Mouse (Mus musculus) stomach, postnatal 0 days (tissue): ENCODE results near the gene Dock7. TPM values are rescaled to one million over a fixed set of nuclear protein-coding genes. Genes with fewer than 3 reads are reported as not detected.

Experiments used
- ATAC-seq: fragments of 200-750 bp; cut with Nextera tagmentation; 2 replicates; pipeline ENCODE4 v1.8.0; 2017; ENCODE audit not compliant: low FRiP score, low TSS enrichment
- DNase-seq: peaks from one replicate; pipeline ENCODE4 v3.0.0-alpha.2; 2016; ENCODE audit warnings: low spot score
- H3K27ac ChIP-seq: fragments of 300-500 bp; sonication (generic); replicated peaks from 2 replicates; pipeline ENCODE4 v1.5.1; 2014; ENCODE audit warnings: mild to moderate bottlenecking, control low read depth
- H3K27me3 ChIP-seq: fragments of 300-500 bp; sonication (generic); 2 replicates; pipeline ENCODE4 v1.6.1; 2014; ENCODE audit warnings: low read length; ENCODE audit not compliant: control insufficient read depth, insufficient read depth
- H3K36me3 ChIP-seq: fragments of 300-500 bp; sonication (generic); 2 replicates; pipeline ENCODE4 v1.6.1; 2014; ENCODE audit warnings: low read length, mixed read lengths; ENCODE audit not compliant: control insufficient read depth, insufficient read depth
- H3K4me1 ChIP-seq: fragments of 300-500 bp; sonication (generic); replicated peaks from 2 replicates; pipeline ENCODE4 v1.6.1; 2014; ENCODE audit warnings: antibody characterized with exemption; ENCODE audit not compliant: control insufficient read depth, insufficient read depth
- H3K4me2 ChIP-seq: fragments of 300-500 bp; sonication (generic); replicated peaks from 2 replicates; pipeline ENCODE4 v1.6.1; 2014; ENCODE audit warnings: low read depth, mild to moderate bottlenecking, control low read depth, moderate library complexity
- H3K4me3 ChIP-seq: fragments of 300-500 bp; sonication (generic); 2 replicates; pipeline ENCODE4 v1.5.1; 2014; ENCODE audit warnings: low read depth, low read length, control low read depth
- H3K9ac ChIP-seq: fragments of 300-500 bp; sonication (generic); 2 replicates; pipeline ENCODE4 v1.6.1; 2014; ENCODE audit warnings: mild to moderate bottlenecking, low read length, control low read depth, mixed read lengths
- H3K9me3 ChIP-seq: fragments of 300-500 bp; sonication (generic); 2 replicates; pipeline ENCODE4 v1.6.1; 2016; ENCODE audit warnings: low read length; ENCODE audit not compliant: control insufficient read depth
- CTCF ChIP-seq: IDR thresholded peaks from 2 replicates; pipeline ENCODE4 v1.5.1; 2016; ENCODE audit warnings: antibody characterized with exemption, low read depth, mild to moderate bottlenecking, moderate library complexity
- EP300 ChIP-seq: optimal IDR thresholded peaks from 2 replicates; pipeline ENCODE3; 2016; ENCODE audit warnings: antibody characterized with exemption
- WGBS: fragments of 180-500 bp; shearing (Covaris S2); extraction: QIAGEN DNeasy Blood & Tissue Kit; methylation state at CpG from one replicate; pipeline ENCODE4 v1.1.7; 2014; 5-methylcytosine and 5-hydroxymethylcytosine counted together
- polyA plus RNA-seq: library from polyadenylated mRNA; unstranded; fragments of >200 nt; fragmentation: Nextera tagmentation; extraction: Ambion mirVana; gene quantifications from 2 replicates; pipeline ENCODE4 v1.2.1, GENCODE M21; 2015

Dock7 gene
- polyA plus RNA-seq, 1 experiment from 2014 or later: 19.1 TPM

DNA sequence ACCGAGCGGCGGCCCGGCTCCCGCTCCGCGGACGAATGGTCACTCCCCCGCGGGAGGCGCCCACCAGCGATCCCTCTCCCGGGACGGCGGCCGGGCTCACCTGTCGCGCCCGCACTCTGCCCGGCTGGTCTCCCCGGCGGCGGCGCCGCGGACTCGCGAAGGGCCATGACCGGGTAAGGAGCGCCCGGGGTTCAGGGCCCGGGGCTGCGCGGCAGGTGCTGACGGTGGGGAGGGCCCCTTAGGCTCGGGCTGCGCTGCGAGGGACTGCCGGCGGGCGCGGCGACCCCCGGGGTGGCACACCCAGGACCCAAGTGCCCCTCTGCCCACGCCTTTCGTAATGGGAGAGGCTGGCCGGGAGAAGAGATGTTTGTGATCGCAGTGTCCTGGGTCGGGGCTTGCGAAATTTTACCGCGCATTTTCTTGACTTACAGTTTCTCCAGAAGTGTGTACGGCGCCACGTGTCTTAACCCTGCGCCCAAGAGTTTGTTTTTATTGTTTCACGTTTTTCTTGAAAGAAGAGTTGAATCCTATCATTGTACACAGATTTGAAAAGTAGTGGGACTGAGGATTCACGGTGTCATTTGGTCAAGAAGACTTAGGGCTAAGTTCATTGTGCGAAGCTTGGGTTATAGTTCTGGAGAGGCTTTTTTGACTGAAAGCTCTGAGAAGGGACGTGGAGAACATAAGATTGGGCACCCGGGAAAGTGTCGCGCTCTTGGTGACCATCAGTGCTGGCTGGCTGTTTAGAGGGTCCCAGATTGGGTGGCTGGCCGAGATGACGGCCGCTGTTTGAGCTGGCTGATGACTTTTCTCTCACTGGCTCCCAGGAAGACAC lies 196.4 kb downstream of the Dock7 start:
- no peaks in the 10 kb centered on the region for H3K27me3 ChIP-seq
- no peak for DNase-seq
- H3K4me3 ChIP-seq: peak overlapping the region; percentile 89
- no peaks in the 10 kb centered on the region for H3K36me3 ChIP-seq
- 0 out of 2 replicates have a peak, but pooled peaks cover 2% of the 10 kb centered on the region for H3K4me1 ChIP-seq
- peak; percentile 18 for ATAC-seq
- H3K4me2 ChIP-seq: peak overlapping the region; percentile 65
- no peaks in the 10 kb centered on the region for H3K9me3 ChIP-seq
- TF ChIP-seq CTCF (no peak), EP300 (no peak)
- under 1% methylated on average over 59 of the region's 66 CpGs for WGBS
- peak overlapping the region; percentile 89 for H3K9ac ChIP-seq
- H3K27ac ChIP-seq: peak overlapping the region; percentile 99

DNA sequence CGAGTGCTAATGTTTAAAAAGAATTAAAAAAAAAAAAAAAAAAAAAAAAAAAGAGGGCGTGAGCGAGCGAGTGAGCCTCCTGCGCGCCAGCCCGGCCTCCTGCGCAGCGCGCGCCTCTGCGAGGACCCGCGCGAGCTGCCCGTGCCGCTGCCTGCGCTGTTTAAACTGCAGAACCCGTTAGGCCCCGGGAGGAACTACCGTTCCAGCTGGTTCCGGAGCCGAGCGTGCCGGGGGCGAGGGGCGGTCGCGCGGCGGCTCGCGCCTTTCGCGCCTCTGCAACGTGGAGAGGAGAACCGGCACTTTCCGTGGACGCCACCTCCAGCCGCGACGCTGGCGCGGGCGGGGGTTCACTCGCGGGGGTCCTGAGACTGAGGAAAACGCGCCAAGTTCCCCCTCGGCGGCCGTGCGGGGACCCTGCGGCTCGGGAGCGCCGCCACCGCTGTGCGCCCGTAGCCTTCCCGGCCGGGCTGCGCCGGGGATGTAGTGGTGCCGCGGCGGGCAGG lies 197.1 kb downstream of the Dock7 start, which contains the start of gene Usp1:
Gene Usp1 (plus strand): TSS at position 243 of the 503 bp plus-strand sequence.
- ATAC-seq (peak; percentile 24), DNase-seq (no peak)
- 0 out of 2 replicates have a peak, but pooled peaks cover 2% of the 10 kb centered on the region for H3K4me1 ChIP-seq
- H3K4me2 ChIP-seq: peak within 1 kb of the TSS; percentile 80
- no peaks in the 10 kb centered on the region for H3K9me3 ChIP-seq
- H3K4me3 ChIP-seq: peak within 1 kb of the TSS; percentile 89
- H3K9ac ChIP-seq: peak within 1 kb of the TSS; percentile 89
- no peaks in the 10 kb centered on the region for H3K27me3 ChIP-seq
- WGBS: under 1% methylated on average over 61 of the region's 67 CpGs
- H3K36me3 ChIP-seq: no peaks in the 10 kb centered on the region
- peak within 1 kb of the TSS; percentile 99 for H3K27ac ChIP-seq
- TF ChIP-seq EP300 (no peak), CTCF (no peak)

DNA sequence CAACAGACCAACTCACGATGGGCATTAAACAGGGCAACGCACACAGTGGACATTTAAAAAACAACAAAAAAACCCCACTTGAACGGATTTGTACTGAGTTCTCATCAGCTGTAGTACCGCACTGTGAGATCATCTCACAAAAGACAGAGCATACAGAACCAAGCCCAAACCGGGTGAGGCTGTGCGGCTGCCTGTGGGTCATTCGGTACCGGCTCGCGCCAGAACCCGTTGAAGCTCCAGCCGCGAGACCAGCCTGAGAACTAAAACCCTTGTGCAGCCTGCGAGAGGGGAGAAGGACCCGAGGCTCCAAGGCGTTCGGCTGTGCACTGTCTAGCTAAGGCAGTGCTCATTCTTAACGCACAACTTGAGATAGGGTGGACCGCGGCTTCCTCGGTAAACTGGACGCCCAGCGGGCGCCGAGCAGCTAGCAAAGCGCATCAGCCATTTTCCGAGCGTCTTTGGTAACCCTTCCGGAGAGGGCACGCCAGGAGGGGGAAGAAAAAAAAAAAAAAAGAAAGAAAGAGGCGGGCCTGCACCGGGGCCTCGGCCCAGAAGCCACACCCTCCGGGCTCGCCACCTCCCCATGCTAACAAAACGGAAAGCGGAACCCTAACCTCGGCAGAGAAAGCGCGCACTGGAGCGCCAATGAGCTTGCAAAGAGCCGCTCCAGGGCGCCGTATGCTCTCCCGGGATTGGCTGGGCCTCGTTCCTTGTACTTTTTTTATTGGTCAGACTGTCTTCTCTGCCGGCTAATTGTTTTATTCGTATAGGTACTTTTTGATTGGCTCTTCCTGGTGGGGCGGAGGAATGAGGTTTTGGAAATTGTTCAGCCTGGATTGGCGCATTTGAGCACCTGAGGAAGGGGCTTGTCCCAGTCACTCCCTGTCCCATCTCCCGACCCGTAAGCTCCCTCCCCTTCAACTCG lies 197.8 kb downstream of the Dock7 start:
- peak; percentile 97 for ATAC-seq

DNA sequence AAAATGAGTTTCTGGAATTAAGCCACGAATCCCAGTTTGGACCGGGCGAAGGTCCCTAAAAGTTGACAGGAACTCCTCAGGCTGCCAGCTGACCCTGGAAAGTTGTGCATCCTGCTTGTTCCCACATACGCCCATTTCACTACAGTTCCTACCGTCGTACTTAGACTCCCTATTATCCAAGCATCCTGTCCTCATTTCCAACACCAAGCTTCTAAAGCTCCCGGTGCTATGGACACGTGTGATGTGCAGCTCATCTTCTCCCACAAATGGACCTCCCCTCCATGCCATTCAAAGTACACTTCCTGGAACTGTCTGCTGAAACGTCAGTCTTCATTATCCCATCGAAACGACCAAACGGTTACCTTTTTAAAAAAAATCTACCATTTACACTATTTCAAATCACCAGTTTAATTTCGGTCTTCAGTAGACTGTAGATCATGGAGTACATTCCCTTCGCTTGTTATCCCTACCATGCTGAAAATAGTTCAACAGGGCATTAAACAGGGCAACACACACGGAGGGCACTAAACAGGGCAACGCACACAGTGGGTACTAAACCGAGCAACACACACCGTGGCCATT lies 198.6 kb downstream of the Dock7 start:
- ATAC-seq (0 out of 2 replicates have a peak, but pooled peaks have one; percentile 0), DNase-seq (no peak)
- WGBS: 7% methylated on average over 18 of the region's 18 CpGs

More for the DNA sequence above, 197.8 kb downstream of the Dock7 start:
- Histone ChIP-seq H3K27ac (peak overlapping the region; percentile 99), H3K4me2 (peak overlapping the region; percentile 80), H3K36me3 (no peaks in the 10 kb centered on the region), H3K4me1 (0 out of 2 replicates have a peak, but pooled peaks cover 2% of the 10 kb centered on the region), H3K9me3 (no peaks in the 10 kb centered on the region), H3K4me3 (peak overlapping the region; percentile 89), H3K9ac (peak overlapping the region; percentile 73), H3K27me3 (no peaks in the 10 kb centered on the region)
- peak; percentile 98 for DNase-seq
- under 1% methylated on average over 52 of the region's 53 CpGs for WGBS
- TF ChIP-seq CTCF (no peak), EP300 (peak; percentile 90)

DNA sequence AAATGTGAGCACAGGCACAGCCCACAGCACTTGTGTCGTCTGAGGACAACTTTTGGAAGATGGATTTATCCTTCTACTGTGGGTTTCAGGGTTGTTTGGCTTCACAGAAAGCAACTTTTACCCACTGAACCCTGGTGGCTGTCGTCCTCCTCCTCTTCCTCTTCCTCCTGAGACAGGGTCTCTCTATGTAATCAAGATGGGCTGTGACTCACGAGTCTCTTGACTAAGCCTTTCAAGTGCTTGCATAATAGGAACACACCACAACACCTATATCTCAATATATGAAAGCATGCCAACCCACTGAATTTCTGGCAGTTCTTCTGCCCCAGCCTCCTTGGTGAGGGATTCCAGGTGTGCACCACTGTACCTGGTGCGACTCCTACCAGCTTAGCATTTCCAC lies 199.8 kb downstream of the Dock7 start:
- Histone ChIP-seq H3K4me1 (0 out of 2 replicates have a peak, but pooled peaks cover 2% of the 10 kb centered on the region), H3K36me3 (no peaks in the 10 kb centered on the region), H3K27me3 (no peaks in the 10 kb centered on the region), H3K4me2 (no peak overlapping the region), H3K4me3 (no peak overlapping the region), H3K9me3 (no peaks in the 10 kb centered on the region), H3K9ac (no peak overlapping the region), H3K27ac (no peak overlapping the region)
- 85% methylated on average over 4 of the region's 4 CpGs for WGBS
- TF ChIP-seq CTCF (no peak), EP300 (no peak)
- ATAC-seq: no peak
- no peak for DNase-seq

More for the DNA sequence above, 198.6 kb downstream of the Dock7 start:
- H3K4me1 ChIP-seq: 0 out of 2 replicates have a peak, but pooled peaks cover 2% of the 10 kb centered on the region
- no peaks in the 10 kb centered on the region for H3K27me3 ChIP-seq
- peak overlapping the region; percentile 89 for H3K4me3 ChIP-seq
- H3K27ac ChIP-seq: peak overlapping the region; percentile 94
- peak overlapping the region; percentile 73 for H3K9ac ChIP-seq
- H3K4me2 ChIP-seq: peak overlapping the region; percentile 80
- H3K9me3 ChIP-seq: no peaks in the 10 kb centered on the region
- TF ChIP-seq CTCF: no peak
- TF ChIP-seq EP300: no peak
- H3K36me3 ChIP-seq: no peaks in the 10 kb centered on the region
